Mouse (Mus musculus) spleen, adult 2 months (tissue): ENCODE measurements at regions not wholly inside any gene's neighbourhood (a gene's known extent, or its start where the extent isn't known, plus 50 kb on each side); places are given as distances from the start of the nearest gene placed in this dataset.

Experiments used
- DNase-seq, 2 experiments: peaks; one replicate each; pipeline versions ENCODE4 v3.0.0 to v3.0.0-alpha.2; 2012 to 2021; ENCODE audit warnings: low spot score in 2 of 2, low read depth in 1 of 2
- H3K27ac ChIP-seq: fragments of 200-500 bp; 2 replicates; pipeline ENCODE4 v1.5.1; 2012; ENCODE audit warnings: low read length, inconsistent platforms; ENCODE audit not compliant: insufficient read depth
- H3K27me3 ChIP-seq: fragments of 200-500 bp; 2 replicates; pipeline ENCODE4 v1.6.1; 2012; ENCODE audit warnings: mild to moderate bottlenecking, moderate library complexity, low read length, inconsistent platforms; ENCODE audit not compliant: control insufficient read depth, insufficient read depth
- H3K36me3 ChIP-seq: fragments of 200-500 bp; 2 replicates; pipeline ENCODE4 v1.6.1; 2012; ENCODE audit warnings: mild to moderate bottlenecking, low read length, inconsistent platforms; ENCODE audit not compliant: control insufficient read depth, insufficient read depth
- H3K4me1 ChIP-seq: fragments of 200-500 bp; 2 replicates; pipeline ENCODE4 v1.6.1; 2011; ENCODE audit warnings: inconsistent platforms; ENCODE audit not compliant: control insufficient read depth, insufficient read depth, insufficient read length
- H3K4me3 ChIP-seq: fragments of 200-500 bp; 2 replicates; pipeline ENCODE4 v1.5.1; 2011; ENCODE audit warnings: mild to moderate bottlenecking, inconsistent platforms; ENCODE audit not compliant: insufficient read depth, insufficient read length; ENCODE audit errors: extremely low read depth
- CTCF ChIP-seq: fragments of 200-500 bp; IDR thresholded peaks from 2 replicates; pipeline ENCODE4 v1.5.1; 2011; ENCODE audit warnings: mild to moderate bottlenecking, inconsistent platforms; ENCODE audit not compliant: insufficient read depth, insufficient read length, insufficient replicate concordance; ENCODE audit errors: extremely low read depth
- POLR2A ChIP-seq: fragments of 200-500 bp; IDR thresholded peaks from 2 replicates; pipeline ENCODE4 v1.6.1; 2011; ENCODE audit warnings: low read depth, low read length, inconsistent platforms
- WGBS: fragments of 180-500 bp; shearing (Covaris S2); methylation state at CpG from one replicate; pipeline ENCODE4 v1.1.7; 2018; 5-methylcytosine and 5-hydroxymethylcytosine counted together

DNA sequence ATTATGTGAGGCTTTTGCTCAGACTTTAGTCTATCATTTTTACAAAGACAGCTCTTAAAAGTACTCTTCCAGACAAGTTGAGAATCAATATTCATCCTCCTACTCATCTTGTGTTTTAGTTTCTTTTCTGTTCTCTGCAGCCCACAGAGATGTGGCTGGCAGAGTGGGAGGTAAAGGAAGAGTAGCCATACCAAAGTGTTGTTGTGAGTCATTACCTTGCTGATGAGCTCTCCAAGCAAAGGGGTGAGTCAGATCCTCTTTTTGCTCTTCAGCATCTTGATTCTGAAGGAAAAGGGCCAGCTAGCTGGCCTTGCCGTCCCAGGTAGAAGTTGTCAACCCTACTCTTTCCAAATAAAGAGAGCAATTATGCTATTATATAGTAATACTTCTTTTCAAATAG, 192.6 kb downstream of the Gm9733 start:
- H3K27me3 ChIP-seq = no peaks in the 10 kb centered on the region
- no peaks in the 10 kb centered on the region for H3K36me3 ChIP-seq
- H3K27ac ChIP-seq = no peak overlapping the region
- no peak overlapping the region for H3K4me3 ChIP-seq
- no peaks in the 10 kb centered on the region for H3K4me1 ChIP-seq
- WGBS = 89% methylated on average over 1 of the region's 1 CpGs
- TF ChIP-seq POLR2A = no peak
- DNase-seq = no peak

DNA sequence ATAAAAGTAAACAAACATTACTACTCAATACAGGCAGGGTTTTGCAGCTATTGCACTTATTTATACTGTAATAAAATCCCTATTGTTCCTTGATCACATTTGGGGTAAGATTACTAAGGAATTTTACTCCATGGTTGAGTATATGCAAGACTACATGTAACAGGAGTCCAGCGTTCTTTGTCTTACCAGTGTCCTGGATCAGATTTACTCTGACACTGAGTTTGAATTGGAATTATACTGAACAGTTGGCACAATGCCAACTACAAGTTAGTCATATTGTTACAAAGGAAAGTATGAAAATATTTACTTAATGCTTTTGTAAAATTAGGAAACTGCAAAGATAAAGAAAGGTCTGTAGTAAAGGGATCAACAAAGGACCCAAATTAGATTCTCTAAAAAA, 178.4 kb downstream of the Gm9733 start:
- WGBS = 88% methylated on average over 1 of the region's 1 CpGs
- DNase-seq = no peak
- Histone ChIP-seq H3K27me3 (no peaks in the 10 kb centered on the region), H3K4me1 (no peaks in the 10 kb centered on the region; the same call in 1 of the 2 replicates), H3K36me3 (no peaks in the 10 kb centered on the region), H3K4me3 (no peak overlapping the region), H3K27ac (no peak overlapping the region)
- TF ChIP-seq CTCF = no peak

DNA sequence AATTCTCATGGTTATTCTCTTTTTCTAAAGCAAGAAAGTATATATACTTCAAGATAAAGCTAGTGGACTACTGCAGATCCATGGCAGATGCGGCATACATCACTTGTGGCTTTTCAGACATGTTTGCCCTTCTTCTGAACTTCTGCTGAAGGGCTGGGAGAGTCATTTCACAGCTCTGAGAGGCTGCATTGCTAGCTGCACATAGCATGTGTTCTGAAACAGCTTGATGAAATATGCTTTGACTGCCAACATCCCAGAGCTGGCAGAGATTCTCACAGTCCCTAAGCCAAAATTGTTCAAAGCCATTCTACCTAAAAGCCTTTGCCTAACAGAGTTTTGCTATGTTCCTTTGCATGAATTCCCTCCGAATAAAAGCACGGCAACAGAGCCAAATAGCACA, 177.9 kb downstream of the Gm9733 start:
- TF ChIP-seq POLR2A (no peak), CTCF (no peak)
- H3K27ac ChIP-seq = no peak overlapping the region
- 87% methylated on average over 3 of the region's 3 CpGs for WGBS
- no peak for DNase-seq
- no peak overlapping the region for H3K4me3 ChIP-seq
- H3K27me3 ChIP-seq = no peaks in the 10 kb centered on the region
- H3K36me3 ChIP-seq = no peaks in the 10 kb centered on the region
- no peaks in the 10 kb centered on the region; the same call in 1 of the 2 replicates for H3K4me1 ChIP-seq

DNA sequence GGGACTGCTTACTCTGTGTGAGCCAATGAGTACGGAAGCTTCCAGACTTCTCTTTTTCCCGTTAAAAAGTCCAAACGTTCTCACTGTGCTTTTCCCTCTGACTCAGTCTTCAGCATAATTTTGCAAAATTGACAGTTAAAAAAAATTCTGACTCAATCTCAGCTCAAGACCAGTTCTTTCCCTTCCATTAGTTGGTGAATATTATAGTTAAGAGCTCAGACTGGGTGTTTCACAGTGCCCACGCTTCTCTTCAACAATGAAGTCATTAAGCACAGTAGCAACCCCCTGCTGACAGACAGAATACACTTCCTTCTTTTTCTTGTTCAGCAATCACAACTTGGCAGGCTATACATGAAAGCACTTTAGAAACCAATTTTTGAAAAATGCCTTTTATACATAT, 175.4 kb downstream of the Gm9733 start:
- Histone ChIP-seq H3K4me1 (no peaks in the 10 kb centered on the region; the same call in 1 of the 2 replicates), H3K27me3 (no peaks in the 10 kb centered on the region), H3K27ac (no peak overlapping the region), H3K36me3 (no peaks in the 10 kb centered on the region), H3K4me3 (no peak overlapping the region)
- TF ChIP-seq CTCF = no peak
- no peak for TF ChIP-seq POLR2A
- WGBS = 63% methylated on average over 4 of the region's 4 CpGs
- no peak for DNase-seq

DNA sequence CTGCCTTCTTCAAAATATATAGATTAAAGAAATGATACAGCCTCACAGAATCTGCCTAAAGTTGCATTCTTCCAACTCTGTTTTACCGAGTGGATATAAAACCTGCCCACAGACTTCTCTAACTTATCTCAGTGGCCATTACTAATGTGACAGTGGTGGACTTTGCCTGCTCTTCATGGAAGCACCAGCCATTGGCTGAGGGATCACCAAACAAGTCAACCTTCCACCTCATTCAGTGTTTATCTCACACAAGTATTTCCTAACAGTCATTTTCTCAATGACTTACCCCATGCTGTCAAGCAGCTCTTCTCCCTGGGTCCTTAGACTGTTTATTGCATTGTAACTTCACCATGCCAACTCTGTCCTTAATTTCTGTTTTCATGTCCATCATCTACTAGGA, 174.3 kb downstream of the Gm9733 start:
- no peaks in the 10 kb centered on the region; the same call in 1 of the 2 replicates for H3K4me1 ChIP-seq
- TF ChIP-seq POLR2A (no peak), CTCF (no peak)
- DNase-seq = no peak
- WGBS = 95% methylated on average over 1 of the region's 1 CpGs
- no peaks in the 10 kb centered on the region for H3K36me3 ChIP-seq
- H3K4me3 ChIP-seq = no peak overlapping the region
- H3K27ac ChIP-seq = no peak overlapping the region
- no peaks in the 10 kb centered on the region for H3K27me3 ChIP-seq

DNA sequence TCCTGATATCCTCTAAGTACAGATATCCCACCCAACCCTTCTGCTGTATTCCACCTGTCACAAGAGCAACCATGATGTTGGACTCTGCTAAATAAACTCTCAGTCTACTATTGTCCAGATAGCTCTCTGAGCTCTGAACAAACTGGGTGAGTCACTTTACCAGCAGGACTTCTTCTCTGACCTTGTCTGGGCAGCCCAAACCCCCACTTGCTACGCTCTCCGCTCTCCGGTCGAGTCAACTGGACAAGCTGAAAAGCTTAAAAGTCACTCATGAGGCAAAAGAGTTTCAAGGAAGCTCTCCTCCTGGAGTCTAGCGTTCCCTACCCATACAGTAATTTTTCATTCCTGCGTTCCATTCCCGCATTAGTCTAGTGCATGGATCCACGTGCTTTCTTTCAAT, 173.2 kb downstream of the Gm9733 start:
- Histone ChIP-seq H3K27ac (no peak overlapping the region), H3K4me3 (no peak overlapping the region), H3K36me3 (no peaks in the 10 kb centered on the region), H3K27me3 (no peaks in the 10 kb centered on the region), H3K4me1 (no peaks in the 10 kb centered on the region)
- WGBS = 92% methylated on average over 8 of the region's 8 CpGs
- DNase-seq = no peak
- TF ChIP-seq POLR2A (no peak), CTCF (no peak)

DNA sequence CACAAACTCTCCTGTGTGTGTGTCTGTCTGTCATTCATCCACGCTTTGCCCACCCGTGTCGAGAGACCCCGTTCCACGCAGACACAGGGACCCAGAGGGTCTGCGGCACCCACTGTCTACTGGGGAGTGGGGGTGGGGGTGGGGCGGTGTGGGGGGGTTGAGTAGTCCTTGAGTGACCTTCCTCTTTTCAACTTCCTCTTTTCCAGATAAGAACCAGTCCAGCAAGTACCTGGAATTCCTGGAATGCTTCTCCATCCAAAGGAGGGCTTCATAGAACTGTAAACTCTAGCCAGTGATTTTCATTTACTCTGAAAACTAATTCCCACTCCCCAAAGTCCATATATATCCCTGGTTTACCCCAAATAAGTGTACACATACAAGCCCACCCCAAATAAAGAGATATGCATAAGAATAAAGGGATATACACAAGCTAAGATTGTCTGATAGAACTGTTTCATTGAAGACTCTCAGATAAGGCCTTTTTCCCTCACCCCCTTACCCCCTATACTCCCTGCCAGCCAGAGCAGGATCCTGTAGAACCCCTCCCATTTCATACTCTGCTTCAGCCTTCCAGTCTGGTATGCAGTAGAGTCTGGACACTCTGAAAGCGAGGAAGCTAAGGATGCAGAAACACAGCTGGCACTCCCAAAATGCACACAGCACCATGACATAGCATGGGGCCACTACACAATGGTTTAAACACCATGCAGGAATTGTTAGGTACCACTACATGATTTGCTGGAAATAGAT, 172.0 kb downstream of the Gm9733 start:
- Histone ChIP-seq H3K4me1 (no peaks in the 10 kb centered on the region), H3K27me3 (no peaks in the 10 kb centered on the region), H3K4me3 (no peak overlapping the region), H3K27ac (no peak overlapping the region), H3K36me3 (no peaks in the 10 kb centered on the region)
- WGBS = 58% methylated on average over 8 of the region's 8 CpGs
- DNase-seq = no peak
- TF ChIP-seq CTCF (no peak), POLR2A (no peak)
